Mouse (Mus musculus): ENCODE measurements around the gene Pcnx.

DNA sequence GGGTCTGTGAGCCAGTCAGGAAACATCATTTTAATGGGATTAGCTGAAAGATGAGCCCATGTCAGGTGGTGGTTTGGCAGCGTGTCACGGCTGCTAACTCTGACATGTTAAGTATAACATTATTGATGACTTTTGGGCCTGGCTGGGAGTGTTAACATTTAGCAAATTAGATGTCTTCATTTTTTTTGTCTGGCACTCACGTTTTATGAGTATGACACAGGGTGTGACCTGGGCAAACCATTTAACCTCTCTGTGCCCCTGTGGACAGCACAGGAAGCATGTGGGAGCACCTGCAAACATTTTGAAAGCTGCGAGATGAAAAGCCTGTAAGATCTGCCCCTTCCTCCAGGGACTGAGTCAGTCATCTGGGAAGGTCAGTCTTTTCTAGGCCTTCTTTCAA is 2.6 kb upstream of the Pcnx start:
- TF ChIP-seq CTCF (IDR thresholded peaks at IDR 0.05; ENCODE audit: low read depth) (no peak), EP300 (IDR thresholded peaks at IDR 0.05; ENCODE audit: low read depth) (no peak)
